Mouse (Mus musculus): ENCODE data around the gene Dgkz.

The Dgkz gene

DNA sequence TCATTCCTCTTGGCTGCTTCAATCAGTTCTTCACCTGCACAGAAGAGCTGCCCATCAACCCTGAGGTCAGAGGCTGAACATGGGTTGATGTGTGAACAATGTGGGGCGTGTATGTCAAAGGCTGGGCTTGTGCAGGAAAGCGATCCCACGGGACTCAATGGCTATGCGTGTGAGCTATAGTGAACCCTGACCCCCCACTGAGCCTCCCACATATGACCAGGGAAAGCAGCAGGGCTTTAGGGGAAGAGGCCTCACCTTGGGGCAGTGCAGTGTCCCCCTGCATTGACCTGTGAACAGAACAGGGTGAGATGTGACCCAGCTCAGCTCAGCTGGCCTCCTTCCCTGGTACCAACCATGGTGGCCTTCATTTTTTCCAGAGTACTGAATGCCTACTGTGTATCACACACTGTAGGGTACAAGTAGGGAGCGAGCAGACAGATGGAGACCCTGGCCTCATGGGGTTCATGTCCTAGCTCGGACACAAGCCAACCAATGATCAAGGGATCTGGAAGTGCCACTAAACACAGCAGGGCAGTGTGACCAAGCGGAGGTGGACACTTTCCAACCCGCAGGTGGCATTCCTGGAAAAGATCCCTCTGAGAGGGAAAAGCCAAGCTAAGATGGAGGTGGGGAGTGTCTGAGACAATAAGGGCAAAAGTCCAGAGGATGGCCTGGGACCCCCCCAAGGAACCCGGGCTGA is 40.7 kb downstream of the Dgkz start:
- peak; percentile 52 for DNase-seq (ENCODE audit: low read depth, low spot score)

DNA sequence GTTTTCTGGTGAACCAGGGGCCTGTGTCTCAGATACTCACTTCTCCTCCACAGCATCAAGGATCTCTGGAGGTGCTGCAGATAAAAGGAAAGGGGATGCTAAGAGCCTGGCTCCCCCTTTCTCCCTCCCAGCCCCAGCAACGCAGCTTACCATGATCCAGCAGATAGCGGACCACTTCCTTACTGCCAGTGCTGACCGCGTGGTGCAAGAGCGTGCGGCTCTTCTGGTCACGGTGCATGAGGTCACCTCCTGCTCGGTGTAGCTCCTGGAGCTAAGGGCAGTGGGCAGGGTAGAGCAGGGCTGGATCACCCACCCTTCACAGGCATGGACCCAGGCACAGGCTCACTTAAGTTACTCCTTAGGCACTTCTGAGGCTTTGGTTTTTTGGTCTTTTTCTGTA is 41.6 kb downstream of the Dgkz start:
- no peak for DNase-seq (ENCODE audit: low read depth, low spot score)

DNA sequence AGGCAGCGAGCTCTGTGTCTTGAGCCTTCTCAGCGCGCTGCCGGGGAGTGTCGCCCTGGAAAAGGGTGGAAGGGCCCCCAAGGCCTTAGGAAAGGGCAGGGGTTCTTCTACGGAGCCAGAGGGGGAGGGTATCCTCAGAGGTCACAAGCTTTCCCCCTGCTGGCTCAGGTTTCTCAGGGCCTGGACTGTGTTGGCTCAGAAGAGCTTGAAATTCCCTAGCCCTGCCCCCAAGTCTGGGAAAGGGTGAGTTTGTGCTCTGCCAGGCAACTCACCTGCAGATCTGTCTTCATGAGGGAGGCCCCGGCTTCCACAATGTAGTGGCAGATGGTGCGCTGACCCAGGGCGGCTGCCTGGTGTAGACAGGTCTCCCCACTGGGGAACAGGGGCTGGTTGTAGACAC is 42.2 kb downstream of the Dgkz start:
- no peak for DNase-seq (ENCODE audit: low read depth, low spot score)

DNA sequence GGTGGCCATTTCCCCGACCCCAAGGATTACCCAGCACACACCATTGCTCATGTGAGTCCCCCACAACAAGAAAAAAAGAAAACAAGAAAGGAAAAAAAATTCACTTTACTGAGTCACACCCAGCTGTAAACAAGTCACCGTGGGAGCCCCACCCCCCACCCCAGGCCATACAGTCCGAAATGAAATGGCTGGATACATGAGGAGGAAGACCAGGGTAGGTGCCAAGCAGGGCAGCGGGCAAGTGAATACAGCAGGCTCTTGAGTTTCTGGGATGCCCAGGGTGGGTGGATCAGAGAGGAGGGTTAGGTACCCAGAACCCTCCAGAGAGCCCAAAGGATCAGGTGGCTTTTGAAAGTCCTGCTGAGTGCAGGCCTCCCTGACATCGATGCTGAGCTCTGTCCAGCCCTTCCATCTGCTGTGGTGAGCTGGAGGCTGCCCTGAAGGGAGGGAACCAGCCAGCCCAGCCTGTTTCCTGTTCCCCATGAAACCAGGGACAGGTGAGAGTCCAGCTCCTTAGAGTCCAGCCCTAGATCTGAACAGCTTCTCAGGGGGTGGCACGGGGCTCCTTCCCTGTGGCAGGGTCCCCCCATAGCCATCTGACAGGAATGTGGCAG is 42.8 kb downstream of the Dgkz start:
- DNase-seq (ENCODE audit: low read depth, low spot score), result no peak

DNA sequence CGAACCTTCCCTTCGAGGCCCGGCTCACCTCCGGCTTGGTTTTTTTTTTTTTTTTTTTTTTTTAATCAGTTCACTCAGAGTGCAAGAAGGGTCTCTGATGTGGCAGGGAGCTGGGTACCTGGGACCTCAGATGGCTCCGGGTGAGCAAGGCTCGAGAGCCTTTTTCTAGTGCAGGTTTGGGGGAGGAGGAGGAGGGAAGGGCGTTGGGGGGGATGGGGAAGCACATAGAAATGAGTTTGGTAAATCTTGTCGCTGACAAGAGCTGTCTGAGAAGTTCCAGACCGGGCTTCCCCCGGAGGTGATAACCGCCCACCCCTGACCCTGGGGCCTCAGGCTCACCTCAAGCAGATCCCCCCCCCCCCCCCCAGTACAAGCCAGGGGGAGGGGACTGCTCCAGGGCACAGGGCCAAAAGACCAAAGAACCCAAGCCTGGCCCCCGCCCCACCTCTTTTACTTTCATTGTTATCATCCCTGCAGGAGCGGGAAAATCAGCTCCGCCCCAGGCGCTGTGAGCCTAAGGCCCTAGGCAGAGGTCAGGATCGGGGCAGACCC is 43.4 kb downstream of the Dgkz start, which contains the start of gene Mdk:
Gene Mdk, minus strand, starts transcription at position 138 of the 552 bp plus-strand sequence.
- peak; percentile 95 for DNase-seq (ENCODE audit: low read depth, low spot score)

DNA sequence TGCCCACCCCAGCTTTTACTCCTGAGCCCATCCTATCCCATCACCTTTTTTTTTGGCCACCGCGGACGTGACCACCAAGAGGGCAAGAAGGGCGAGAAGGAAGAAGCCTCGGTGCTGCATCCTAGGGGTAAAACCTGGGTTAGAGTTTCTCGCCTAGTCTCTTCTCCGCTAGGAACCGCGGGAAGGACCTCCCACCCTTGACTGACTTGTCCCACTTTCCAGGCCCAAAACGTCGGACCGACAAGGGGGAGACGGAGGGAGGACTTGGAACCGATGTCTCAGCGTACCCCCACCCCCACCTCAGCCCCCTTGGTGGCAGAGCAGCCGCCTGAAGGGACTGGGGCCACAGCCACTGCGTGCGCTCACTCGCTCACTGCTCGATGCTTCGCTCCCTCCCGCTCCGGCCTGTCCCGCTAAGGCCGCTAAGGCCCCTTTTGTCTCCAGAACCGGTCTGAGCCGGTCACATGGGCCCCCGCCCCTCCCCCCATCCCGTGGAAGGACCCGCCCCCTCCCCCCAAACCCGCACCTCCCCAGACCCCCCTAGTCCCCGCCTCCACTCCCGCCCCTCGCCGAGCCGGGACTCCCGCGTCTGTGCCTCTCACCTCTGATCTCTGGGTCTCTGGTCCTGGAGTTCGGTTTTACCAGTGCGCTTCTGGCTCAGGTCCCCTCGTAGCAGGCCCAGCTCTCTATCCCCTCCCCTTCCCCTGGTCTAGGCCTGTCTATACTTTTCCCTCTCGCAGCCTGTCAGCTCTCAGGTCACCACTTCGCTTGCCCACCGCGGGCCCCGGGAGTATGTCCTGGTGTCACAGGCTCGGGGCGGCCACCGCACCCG is 44.1 kb downstream of the Dgkz start:
- peak; percentile 91 for DNase-seq (ENCODE audit: low read depth, low spot score)

DNA sequence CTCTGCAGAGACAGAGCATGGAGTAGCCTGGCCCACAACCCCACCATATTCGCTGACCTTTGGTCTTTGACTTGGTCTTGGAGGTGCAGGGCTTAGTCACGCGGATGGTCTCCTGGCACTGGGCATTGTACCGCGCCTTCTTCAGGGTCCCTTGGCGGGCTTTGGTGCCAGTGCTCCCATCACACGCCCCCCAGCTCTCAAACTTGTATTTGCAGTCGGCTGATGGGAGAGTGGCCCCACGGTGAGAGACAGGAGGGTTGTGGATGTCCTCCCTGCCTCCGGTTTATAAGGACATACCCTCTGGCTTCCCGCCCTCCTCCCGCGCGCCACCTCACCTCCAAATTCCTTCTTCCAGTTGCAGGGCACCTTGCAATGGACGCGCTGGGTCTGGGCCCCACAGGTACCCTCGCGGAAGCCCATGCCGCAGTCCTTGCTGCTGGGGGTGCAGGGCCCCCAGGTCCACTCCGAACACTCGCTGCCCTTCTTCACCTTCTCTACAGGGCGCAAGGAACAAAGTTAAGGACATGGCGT is 44.8 kb downstream of the Dgkz start:
- DNase-seq (ENCODE audit: low read depth, low spot score), result peak; percentile 24

DNA sequence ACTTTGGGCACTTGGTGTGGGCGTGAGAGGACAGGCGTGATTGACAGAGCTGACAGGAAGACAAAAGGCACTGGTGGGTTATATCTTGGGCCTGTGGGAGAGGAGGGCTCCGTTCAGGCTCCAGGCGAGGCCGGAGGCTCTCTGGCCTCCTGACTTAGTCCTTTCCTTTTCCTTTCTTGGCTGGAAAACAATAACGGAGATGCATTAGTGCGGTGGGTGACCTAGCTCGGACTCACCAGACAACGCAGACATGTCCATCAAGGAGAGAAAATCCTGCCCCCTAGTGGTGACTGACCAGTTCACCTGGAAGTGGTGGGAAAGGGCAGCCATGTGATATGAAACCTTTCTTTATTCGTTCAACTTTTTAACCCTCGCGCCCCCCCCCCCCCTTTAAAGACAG is 45.7 kb downstream of the Dgkz start:
- DNase-seq (ENCODE audit: low read depth, low spot score), result peak; percentile 86

DNA sequence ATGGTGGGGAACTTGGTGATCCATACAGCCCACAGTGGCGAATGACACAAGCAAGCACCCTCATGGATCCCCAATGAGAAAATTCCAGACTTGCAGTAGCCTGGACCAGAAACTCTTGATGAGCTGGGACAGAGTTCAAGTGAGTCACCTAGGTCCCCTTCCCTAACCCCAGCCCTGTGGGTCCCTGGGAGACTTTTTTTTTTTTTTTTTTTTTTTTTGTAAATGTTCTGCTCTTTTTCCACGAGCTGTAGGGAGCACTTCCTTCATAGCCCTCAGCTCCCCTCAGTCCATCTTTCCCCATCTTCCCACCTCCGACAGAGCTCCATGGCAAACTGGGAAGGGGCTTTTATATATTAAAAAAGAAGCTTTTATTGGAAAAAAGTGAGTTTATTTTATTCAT is 46.2 kb downstream of the Dgkz start:
- no peak for DNase-seq (ENCODE audit: low read depth, low spot score)

DNA sequence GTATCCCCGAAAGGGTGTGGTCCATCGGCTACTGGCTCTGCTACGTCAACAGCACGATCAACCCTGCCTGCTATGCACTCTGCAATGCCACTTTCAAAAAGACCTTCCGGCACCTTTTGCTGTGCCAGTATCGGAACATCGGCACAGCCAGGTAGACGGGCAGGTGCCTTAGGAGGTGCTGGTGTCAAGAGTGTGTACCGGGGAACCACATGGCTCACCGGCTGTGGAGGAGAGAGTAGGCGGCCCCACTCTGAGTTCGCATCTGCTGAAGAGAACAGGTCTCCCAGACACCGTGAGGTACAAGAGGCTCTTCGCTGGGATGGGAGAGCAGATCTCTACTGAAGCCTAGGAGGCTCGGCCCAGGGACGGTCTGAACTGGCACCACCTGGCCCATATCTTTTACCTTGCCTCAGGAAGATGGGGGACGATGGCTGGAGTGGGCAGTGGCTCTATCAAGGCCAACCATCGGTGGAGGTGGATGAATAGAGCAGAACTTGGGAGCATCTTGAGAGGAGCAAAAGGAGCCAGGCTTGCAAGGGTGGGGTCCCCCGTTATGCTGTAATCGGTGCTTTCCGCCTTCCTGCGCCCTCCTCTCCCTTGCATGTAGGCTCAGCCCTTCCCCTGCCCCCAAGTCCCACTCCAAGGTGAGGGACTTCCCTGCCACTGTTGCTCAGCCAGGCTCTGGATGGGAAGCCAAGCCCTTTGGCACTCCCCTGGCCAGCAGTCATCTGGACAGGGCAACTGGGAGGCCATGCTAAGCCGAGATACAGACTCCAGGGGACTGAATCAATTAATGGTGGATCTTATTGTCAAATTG is 46.9 kb downstream of the Dgkz start:
- DNase-seq (ENCODE audit: low read depth, low spot score), result no peak

DNA sequence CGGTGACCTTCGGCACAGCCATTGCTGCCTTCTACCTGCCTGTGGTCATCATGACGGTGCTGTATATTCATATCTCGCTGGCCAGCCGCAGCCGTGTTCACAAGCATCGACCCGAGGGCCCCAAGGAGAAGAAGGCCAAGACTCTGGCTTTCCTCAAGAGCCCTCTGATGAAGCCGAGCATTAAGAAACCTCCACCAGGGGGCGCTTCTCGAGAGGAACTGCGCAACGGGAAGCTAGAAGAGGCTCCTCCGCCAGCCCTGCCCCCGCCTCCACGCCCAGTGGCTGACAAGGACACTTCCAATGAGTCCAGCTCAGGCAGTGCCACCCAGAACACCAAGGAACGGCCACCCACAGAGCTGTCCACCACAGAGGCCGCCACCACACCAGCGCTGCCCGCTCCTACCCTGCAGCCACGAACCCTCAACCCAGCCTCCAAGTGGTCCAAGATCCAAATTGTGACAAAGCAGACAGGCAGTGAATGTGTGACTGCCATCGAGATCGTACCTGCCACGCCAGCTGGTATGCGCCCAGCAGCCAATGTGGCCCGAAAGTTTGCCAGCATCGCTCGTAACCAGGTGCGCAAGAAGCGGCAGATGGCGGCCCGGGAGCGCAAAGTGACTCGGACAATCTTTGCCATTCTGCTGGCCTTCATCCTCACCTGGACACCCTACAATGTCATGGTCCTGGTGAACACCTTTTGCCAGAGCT is 47.7 kb downstream of the Dgkz start:
- peak; percentile 92 for DNase-seq (ENCODE audit: low read depth, low spot score)

DNA sequence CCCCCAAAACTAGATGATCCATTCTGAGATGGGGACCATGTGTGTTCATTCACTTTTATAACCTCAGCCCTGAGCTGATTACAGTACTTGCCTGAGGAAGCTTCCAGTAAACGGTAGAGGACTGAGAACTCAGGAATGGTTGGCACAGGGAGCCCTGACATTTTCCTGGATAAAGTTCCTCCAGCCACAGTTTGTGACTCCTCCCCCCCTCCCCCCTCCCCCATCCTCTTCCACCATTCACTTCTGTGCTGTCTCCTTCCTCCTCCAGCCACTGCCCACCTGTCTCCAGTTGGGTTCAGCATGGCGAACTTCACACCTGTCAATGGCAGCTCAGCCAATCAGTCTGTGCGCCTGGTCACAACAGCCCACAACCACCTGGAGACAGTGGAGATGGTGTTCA is 48.7 kb downstream of the Dgkz start, which contains the start of gene Chrm4:
Gene Chrm4, plus strand, starts transcription at position 301 of the 400 bp plus-strand sequence.
- no peak for DNase-seq (ENCODE audit: low read depth, low spot score)

DNA sequence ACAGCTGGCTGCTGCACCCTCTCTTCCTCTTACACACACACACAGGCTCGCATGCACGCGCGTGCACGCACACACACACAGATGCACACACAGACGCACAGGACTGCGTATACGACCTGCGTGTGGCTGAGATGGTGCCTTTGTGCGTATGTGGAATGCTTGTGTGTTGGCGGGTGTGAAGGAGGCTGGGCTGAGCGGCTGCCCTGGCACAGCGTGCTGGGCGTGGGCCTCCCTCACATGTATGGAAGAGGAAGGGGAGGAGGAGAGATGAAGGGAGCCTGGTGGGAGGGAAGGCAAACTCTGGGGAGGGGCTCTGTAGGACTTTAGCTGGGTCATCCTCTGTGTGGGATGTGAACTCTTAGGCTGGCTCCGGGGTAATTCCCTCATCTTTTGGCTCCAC is 50.2 kb downstream of the Dgkz start:
- DNase-seq (ENCODE audit: low read depth, low spot score), result no peak

DNA sequence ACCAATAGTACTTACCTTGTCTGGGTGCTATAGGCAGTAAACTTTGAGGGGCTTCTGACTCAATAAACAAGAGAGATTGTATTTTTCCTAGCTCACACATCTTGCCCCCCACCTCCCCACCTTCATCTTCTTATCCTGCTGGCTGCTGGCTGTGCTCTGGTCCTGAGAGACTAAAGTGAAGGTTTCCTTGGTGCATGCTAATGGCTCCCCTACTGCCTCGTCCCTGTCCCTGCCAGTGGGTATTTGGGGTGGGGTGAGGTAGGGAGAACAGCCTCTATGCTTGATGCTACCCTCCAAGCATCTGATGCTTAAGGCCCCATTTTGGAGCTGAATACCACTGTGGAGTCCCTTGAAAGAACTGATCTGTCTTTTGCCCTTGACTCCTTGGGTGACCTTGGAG is 50.9 kb downstream of the Dgkz start:
- no peak for DNase-seq (ENCODE audit: low read depth, low spot score)

DNA sequence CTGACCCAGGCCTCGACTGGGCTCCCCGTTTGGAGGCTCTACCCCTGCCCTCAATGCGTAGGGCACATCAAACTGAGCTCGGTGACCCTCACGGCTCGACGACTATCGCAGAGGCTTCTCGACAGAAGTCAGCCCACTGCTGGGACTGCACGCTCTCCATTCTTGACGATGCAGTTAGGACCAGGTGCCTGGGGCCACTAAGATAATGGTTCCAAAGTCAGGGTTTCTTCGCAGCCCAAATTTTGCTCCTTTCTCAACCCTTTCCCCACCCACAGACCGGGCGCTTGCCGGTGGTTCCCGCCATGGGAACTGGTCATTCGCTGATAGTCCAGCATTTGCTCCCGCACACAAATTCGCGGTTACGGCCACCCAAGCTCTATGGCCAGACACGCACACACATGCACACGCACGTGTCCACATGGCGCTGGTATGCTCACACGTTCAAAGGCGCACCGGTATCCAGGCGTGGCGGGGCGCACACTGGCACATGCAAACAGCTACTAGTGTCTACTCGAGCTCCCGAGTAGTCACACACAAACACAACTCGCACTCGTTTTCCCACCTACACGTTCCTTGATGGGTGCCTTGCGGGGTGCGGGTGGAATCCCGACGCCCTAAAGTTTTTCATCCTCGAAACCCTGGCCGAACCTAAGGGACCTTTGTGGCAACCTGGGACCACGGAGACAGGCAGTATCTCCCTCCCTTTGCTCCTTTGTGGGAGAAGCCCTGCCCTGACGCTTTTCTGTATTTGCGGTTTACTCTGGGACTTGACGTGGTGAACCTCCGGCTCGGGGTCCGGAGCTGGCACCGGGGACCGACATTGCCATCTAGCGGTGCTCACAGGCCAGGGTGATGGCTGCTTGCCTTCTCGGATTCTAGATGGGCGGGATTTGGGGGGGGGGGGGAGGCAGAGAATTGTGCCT is 52.0 kb downstream of the Dgkz start:
- DNase-seq (ENCODE audit: low read depth, low spot score), result peak; percentile 90

DNA sequence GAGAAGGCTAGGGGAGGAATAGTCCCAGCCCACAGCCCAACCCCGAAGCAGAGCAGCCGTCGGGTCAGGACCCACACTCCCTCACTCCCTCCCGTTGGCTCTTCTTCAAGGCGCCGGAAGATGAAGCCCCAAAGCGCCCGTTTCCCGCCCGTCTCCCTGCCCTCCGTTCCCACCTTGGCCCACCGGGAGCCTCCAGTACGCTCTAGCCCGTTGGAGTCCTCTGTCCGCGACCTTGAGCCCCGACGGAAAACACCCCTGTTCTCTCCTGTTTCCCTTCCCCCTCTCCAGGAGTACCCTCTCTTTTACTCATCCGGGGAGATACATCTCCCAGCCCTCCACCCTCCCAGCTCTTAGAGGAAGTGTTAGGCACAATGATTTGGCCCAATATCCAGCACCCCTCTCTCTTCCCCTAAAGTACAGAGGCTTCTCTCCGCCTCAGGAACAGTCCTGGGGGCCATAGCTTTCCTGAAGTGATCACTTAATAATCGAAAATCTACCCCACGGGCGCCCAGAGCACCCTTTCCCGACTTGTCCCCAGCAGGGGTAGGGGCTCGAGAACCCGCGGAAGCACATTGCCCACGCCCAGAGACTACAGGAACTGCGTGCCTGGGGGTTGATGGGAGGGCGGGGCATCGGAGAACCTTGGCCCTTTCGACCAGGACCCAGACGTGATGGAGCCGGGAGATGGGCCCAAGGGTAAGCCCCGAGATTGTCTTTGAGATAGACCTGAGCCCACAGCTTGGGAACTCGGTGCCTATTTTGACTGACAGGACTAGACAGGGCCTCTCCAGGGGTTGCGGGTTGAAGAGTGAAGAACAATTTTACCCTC is 52.9 kb downstream of the Dgkz start:
- DNase-seq (ENCODE audit: low read depth, low spot score), result peak; percentile 68

DNA sequence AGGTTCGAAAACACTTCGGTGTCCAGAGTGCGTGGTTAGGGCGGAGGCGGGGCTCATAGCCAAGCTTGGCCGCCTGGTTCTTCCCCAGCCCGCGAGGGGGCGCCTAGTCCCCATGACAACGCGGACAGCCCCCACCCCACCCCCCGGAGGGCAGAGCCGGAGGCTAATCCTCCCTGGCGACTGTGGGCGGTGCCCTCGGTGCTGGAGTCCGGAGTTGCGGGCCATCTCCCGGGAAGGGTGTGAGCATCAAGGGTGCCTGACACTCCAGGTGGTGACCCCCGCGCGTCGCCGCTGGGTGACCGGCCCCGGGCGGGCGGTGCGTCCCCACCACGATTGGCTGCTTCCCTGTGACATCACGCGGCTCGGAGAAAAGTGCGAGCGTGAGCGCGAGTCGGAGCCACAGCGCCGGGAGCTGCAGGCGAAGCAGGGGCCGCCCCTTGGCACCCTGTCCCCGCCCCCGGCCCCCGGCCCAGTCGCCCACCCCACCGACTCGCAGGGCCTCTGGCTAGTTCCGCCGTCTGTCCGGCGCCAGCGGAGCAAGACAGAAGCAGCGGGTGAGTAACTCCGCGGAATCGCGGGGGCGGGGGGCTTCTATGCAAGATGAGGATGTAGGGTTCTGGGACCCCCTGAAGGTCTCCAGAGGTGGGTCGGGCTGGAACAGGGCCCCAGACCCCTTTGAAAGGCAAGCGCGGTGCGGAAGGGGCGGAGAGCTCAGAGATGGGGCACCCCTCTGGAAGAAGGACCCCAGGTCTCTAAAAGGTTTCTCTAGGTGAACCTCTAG is 53.7 kb downstream of the Dgkz start:
- peak; percentile 93 for DNase-seq (ENCODE audit: low read depth, low spot score)

All from ZHBTc4 (cell line).